Mouse (Mus musculus) erythroblast, adult 5-6 weeks (primary cell): ENCODE data around the gene Krt42. TPM values are rescaled to one million over a fixed set of nuclear protein-coding genes. Genes with fewer than 3 reads are reported as not detected.
"Not testable (repeated sequence)": the region's sequence is repeated elsewhere in the genome, so short reads cannot be mapped to it uniquely, and the experiment has no call there.

ENCODE experiments used
- ATAC-seq: replicated peaks from 2 replicates; pipeline ENCODE4 v1.8.0; 2016; ENCODE audit warnings: moderate number of reproducible peaks, mild to moderate bottlenecking, moderate TSS enrichment, inconsistent platforms; ENCODE audit not compliant: poor library complexity, low FRiP score, severe bottlenecking
- total RNA-seq, 2 experiments: library from RNA; stranded (forward) in 1 of 2; stranded (reverse) in 1 of 2; fragments of 150-400 nt in 1 of 2; fragments of 200-764, 138-1000 nt in 1 of 2; gene quantifications; 2 replicates each; pipeline versions ENCODE4 v1.2.3 to v1.2.4; 2015 to 2017; ENCODE audit warnings: low replicate concordance in 2 of 2

Gene Krt42
- total RNA-seq, 2 experiments from 2014 or later, result not detected

- peak; percentile 60; the same call in 1 of the 2 replicates for ATAC-seq
Measured at GRCm38 (mm10) chr11:100281596-100282544, 12.2 kb upstream of the Krt42 start.

- no peak for ATAC-seq
Measured at GRCm38 (mm10) chr11:100278759-100279158, 9.1 kb upstream of the Krt42 start.

DNA sequence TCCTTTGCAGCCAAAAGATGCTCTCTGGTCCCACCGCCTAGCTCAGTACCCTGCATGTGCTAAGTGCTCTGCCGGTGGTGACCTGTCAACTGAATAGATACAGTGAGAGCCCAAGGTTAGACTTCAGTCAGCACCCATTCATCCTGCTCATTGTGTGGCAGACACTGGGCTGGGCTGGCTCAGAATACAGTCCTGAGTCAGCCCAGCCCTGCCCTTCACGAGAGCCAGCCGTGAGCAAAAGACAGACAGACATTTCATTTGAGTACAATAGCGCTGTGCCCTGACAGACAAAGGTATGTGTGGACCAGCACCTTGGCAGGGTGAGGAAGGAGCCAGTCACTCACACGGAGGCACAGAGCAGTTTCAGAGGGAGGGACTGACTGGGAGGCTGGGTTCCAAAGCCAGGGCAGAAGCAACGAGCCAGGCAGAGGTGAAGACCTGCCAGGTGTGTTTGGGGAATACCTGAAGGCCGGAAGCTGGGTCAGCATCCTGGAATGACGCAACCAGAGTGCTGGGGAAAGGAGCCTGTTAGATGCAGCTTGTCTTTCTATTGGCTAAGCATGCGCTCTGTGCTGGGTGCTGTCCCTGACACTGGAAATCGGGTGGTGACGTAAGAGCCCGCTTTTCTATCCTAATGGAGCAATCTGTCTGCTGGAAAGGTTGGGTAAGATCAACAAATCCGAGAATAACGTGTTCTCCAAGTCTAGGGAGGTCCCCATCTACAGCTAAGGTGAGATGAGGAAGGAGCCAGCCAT, 8.2 kb upstream of the Krt42 start:
- no peak for ATAC-seq

DNA sequence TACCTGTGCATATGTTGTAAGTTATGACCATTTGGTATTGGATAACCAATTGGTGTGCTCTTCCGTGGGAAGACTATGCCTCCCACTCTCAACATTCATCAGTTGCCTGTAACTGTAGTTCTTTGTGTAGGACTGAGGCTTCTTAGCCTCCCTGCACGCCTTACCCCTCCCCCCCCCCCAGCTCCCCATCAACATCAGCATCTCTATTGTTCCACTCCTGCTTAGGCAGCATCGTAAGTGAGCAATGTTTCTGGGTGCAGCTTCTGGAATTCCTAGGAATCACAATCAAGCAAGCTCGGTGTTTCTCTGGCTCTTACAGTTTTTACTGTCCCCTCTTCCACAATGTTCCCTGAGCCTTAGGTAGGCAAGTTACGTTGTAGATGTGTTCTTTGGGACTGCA, 5.8 kb upstream of the Krt42 start:
- no peak for ATAC-seq

- no peak for ATAC-seq
Measured at GRCm38 (mm10) chr11:100274719-100275118, 5.0 kb upstream of the Krt42 start.

DNA sequence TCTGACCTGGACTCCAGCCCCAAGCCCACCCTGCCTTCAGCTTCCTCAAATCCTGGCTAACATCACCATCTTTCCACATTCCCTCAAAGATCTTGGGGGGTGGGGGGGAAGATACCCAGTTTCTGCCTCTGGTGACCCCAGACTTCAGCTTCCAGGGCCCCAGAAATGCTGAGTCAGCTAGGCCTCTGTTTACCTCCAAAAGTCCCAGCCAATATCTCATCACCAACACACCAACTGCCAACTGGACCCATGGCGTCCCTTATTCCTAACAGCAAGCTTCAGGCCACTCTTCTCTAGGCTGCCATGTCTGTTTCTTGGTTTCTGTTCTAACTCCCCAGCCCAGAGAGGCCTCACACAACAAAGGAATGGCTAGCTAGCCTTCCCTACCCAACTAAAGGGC, 2.2 kb upstream of the Krt42 start:
- ATAC-seq, result no peak

DNA sequence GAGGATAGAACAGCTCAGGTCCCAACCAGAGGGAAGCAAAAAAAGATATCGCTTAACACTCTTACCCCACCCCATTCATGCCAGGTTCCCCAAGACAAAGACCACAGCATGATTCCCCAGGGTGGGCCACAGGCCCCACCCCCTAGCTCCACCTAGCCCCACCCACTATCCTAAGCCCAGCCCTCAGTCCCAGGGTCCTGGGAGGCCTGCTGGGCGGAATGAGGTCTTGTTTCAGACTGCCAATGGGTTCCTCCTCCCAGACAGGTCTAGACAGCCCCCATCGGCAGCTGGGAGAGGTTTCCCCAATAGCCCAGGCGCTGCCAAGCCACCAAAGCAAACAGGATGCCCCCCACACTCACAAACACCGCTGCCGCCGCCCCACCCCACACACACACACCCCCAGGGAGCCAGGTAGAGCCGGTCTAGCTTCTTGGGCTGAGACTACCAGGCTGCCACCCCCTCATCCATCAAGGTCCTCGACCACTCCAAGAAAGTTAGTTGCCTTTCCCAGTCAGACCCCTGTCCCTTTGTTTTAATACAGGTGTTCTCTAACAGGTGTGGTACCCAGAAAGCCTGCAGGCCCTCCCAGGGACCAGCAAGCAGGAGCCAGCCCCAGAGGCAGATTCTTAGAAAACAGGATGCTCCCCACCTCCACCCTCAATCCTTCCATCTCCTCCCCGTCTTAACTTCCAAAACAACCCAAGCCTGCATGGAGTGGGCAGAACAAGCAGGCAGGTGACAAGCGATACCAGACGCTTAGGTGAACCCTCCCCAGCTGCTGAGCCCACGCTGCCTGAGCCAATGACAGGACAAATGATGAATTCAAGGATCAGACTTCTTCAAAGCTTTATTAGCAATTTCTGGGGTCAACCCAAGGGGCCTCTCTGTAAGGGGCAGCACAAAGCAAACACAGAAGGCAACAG, 7.4 kb downstream of the Krt42 start:
- ATAC-seq, result no peak

GRCm38 (mm10) chr11:100261235-100261605, 8.5 kb downstream of the Krt42 start:
- ATAC-seq, result no peak

GRCm38 (mm10) chr11:100260514-100261234, 9.0 kb downstream of the Krt42 start, which contains the start of gene Krt17:
TSS of gene Krt17 (minus strand) at chr11:100261029.
- ATAC-seq, result no peak

DNA sequence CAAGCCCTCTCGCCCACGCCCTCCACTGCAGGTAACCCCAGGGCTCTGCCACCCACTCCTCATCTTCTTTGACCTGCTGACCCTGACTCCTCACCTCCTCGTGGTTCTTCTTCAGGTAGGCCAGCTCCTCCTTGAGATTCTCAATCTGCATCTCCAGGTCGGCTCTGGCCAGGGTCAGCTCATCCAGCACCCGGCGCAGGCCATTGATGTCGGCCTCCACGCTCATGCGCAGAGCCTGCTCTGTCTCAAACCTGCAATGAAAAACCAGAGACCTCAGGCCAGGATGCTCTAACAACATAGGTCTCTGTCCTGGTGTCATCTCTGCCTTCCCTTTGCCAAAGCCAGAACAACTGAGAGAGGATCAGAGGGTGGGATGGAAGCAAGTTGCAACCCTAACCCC, 10.6 kb downstream of the Krt42 start:
- no peak for ATAC-seq

DNA sequence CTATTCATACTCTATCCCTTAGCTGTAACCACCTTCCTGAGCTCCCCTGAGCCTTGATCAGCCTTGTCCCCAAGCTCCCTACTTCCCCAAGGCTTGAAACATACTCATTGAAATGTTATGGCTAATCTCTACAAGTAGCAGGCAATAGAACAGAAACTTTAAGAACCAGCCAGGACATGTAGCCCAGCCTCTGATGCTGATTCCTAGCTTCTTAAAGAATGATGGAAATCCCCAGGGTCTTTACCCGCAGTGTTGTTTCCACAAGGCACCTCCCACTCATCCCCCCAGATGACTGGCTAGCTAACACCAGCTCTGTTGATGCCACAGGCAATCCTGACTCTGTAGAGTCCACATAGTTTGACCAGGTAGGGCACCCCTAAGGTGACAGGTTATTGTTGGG, 11.7 kb downstream of the Krt42 start:
- no peak for ATAC-seq

- ATAC-seq, result no peak
Measured at GRCm38 (mm10) chr11:100255514-100255913, 14.2 kb downstream of the Krt42 start.

- ATAC-seq, result no peak
Measured at GRCm38 (mm10) chr11:100254360-100255090, 15.1 kb downstream of the Krt42 start.

GRCm38 (mm10) chr11:100248852-100249465, 20.7 kb downstream of the Krt42 start, which contains the start of gene Krt16:
TSS of gene Krt16 (minus strand) at chr11:100248902.
- ATAC-seq, result no peak

DNA sequence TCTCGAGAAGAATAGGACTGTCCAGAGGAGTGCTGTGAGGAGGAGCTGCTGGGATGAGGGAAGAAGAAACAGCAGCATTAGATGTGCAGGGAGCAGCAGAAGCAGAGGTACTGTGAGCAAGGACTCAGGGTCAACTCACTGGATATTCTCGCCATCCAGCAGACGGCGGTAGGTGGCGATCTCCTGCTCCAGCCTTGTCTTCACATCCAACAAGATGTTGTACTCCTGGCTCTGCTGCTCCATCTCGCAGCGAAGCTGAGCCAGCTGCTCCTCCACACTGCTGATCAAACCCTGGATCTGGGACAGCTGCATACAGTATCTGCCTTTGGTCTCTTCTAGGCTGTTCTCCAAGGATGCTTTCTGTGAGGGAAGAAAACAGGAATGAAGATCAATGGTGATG, 23.2 kb downstream of the Krt42 start:
- ATAC-seq, result not testable (repeated sequence)

DNA sequence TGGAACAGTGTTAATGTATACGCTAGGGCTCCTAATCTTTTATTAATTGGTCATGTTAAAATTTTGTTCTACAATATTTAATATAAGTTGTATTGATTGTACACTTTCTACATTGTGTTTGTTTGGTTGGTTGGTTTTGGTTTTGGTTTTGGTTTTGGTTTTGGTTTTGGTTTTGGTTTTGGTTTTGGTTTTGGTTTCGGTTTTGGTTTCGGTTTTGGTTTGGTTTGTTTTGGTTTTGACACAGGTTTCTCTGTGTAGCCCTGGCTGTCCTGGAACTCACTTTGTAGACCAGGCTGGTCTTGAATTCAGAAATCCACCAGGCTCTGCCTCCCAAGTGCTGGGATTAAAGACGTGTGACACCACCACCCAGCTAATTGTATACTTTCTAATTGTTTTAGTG, 29.4 kb downstream of the Krt42 start:
- ATAC-seq, result not testable (repeated sequence)

DNA sequence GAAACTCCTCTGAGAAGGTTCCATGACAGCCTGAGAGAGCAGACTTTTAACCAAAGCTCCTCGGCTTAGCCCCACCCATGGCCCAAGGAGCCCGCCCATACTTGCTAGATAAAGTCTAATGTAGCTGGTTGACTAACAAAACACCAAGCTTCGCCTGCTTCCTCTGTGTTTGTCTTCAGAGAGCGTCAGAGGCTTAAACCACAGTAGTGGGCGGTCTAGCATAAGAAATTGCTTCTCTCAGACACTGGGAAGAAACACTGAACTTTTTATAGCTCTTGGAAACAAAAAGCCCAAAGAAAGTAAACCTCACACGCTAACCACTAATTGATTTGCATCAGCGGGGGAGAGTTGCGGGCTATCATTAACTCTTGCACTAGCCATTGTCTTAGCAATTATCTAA, 47.9 kb downstream of the Krt42 start:
- no peak for ATAC-seq

DNA sequence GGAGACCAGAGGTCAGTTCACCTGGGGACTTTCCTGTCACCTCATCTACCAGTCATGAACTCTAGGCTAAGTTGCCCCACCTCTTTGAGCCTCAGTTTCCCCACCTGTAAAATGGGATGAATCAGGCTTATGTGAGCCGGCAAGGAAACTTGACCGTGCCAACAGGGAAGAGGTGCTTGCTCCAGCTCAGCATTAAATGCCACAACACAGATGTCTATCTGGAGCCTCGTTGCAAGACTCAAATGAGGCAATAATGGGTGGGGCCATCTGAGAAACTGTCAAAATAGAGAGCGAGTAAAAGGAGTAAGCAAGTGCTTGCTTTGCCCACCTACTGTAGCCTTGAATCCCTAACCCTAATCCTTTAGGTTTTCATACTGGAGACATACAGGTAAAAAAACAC, 50.4 kb downstream of the Krt42 start:
- ATAC-seq, result no peak
